Mouse (Mus musculus) C2C12 (cell line): ENCODE measurements around the gene Ifrd1. TPM values are rescaled to one million over a fixed set of nuclear protein-coding genes. Genes with fewer than 3 reads are reported as not detected.

Experiments used
- H3K27me3 ChIP-seq: one replicate; pipeline ENCODE4 v1.6.1; 2011; ENCODE audit not compliant: control insufficient read depth, insufficient read depth, insufficient read length
- H3K36me3 ChIP-seq: one replicate; pipeline ENCODE4 v1.6.1; 2011; ENCODE audit not compliant: control insufficient read depth, insufficient read depth
- H3K4me3 ChIP-seq: one replicate; pipeline ENCODE4 v1.5.1; 2011; ENCODE audit warnings: mild to moderate bottlenecking, control low read depth; ENCODE audit not compliant: poor library complexity, insufficient read depth, severe bottlenecking
- H3K79me2 ChIP-seq: one replicate; pipeline ENCODE4 v1.6.1; 2011; ENCODE audit not compliant: control insufficient read depth, insufficient read depth
- H3K79me3 ChIP-seq: one replicate; pipeline ENCODE4 v1.6.1; 2011; ENCODE audit warnings: low read depth, control low read depth
- H3ac ChIP-seq: one replicate; pipeline ENCODE3; 2011; ENCODE audit warnings: low read depth; ENCODE audit not compliant: control insufficient read depth, insufficient read length
- CEBPB ChIP-seq: IDR thresholded peaks from one replicate; pipeline ENCODE4 v1.6.1; 2011; ENCODE audit warnings: low read depth, mild to moderate bottlenecking, control low read depth, moderate library complexity
- CTCF ChIP-seq: IDR thresholded peaks from one replicate; pipeline ENCODE4 v1.5.1; 2011; ENCODE audit not compliant: control insufficient read depth, insufficient read depth, insufficient read length
- FOSL1 ChIP-seq: IDR thresholded peaks from one replicate; pipeline ENCODE4 v1.8.0; 2011; ENCODE audit warnings: mild to moderate bottlenecking, low read length; ENCODE audit not compliant: poor library complexity, insufficient read depth, severe bottlenecking
- MAX ChIP-seq: IDR thresholded peaks from one replicate; pipeline ENCODE4 v1.6.1; 2011; ENCODE audit warnings: mild to moderate bottlenecking, control low read depth
- MYOD1 ChIP-seq: IDR thresholded peaks from one replicate; pipeline ENCODE4 v1.6.1; 2011; ENCODE audit warnings: low read depth; ENCODE audit not compliant: control insufficient read depth, insufficient read length
- MYOG ChIP-seq: IDR thresholded peaks from one replicate; pipeline ENCODE4 v1.6.1; 2011; ENCODE audit not compliant: control insufficient read depth, insufficient read length; ENCODE audit errors: extremely low read depth
- USF1 ChIP-seq: IDR thresholded peaks from one replicate; pipeline ENCODE4 v1.6.1; 2011; ENCODE audit warnings: low read depth, mild to moderate bottlenecking, control low read depth, moderate library complexity
- polyA plus RNA-seq: library from polyadenylated mRNA; unstranded; fragments of >200 nt; fragmentation: generic; extraction: Trizol; gene quantifications from one replicate; pipeline ENCODE4 v1.2.1, GENCODE M21; 2012; ENCODE audit warnings: missing spikeins

Ifrd1 gene
- polyA plus RNA-seq, 1 experiment = 166 TPM

DNA sequence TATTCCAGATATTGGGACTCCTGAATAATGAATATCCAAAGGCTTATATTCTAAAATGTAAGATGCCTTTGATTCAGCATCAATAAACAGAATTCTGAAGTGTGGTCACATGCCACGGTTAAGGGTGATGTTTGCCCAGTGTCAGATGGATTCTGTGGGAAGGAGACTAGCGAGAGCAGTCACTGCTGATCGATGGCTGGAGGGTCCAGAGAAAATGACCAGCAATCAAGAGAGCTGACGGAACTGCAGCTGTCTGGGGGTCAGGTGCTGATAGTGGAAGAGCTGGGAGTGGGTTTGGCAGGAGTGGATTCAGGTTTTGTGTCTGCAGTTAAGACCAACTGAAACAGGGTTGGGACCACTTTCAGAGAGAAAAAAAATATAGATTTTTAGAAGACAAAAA, 5.1 kb downstream of the Ifrd1 start:
- TF ChIP-seq MAX = no peak
- Histone ChIP-seq H3K27me3 (no peaks in the 10 kb centered on the region), H3K36me3 (no peaks in the 10 kb centered on the region), H3K79me2 (no peaks in the 10 kb centered on the region), H3K79me3 (no peaks in the 10 kb centered on the region), H3K4me3 (no peak overlapping the region), H3ac (no peak overlapping the region)

DNA sequence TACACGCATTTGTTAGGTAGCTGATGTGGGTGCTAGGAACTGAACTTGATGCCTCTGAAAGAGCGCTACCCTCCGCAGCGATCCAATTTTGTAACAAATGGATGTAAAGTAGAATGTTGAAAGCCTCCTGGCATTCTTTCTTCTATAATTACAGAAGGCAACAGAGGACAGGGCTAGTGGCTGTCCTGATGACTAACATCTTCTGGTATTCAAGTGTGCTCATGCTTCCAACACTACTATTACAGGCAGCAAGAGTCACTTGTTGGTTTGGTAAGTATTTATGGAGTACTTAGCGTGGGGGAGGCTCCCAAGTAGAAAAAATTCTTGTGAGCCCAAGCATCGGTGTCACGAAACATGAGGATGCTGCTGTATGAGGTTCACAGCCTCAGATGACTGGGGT, 9.1 kb downstream of the Ifrd1 start:
- TF ChIP-seq MYOD1 (peak; percentile 27), CEBPB (peak; percentile 47), MYOG (no peak), CTCF (no peak), FOSL1 (peak; percentile 71), MAX (peak; percentile 62)

DNA sequence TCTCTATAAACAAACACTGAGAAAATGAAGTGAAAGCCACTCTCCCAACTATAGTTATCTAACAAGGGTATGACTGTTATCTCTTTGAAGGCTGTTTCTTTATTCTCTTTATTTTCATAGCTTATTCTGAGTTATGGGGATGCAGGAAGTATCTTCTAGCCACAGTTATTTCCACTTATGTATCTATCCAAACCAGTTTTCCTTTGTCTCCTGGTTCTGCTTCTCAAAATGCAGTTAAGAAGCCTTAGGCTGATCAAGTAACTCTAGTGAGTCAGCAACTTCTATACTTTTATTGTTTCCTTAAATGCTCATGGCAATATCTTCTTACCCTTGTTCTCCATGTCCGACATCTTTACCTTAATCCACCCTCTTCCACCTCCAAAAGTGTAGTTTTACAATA, 16.1 kb downstream of the Ifrd1 start:
- Histone ChIP-seq H3K79me2 (no peaks in the 10 kb centered on the region), H3K27me3 (no peaks in the 10 kb centered on the region), H3ac (no peak overlapping the region), H3K4me3 (no peak overlapping the region), H3K79me3 (no peaks in the 10 kb centered on the region), H3K36me3 (no peaks in the 10 kb centered on the region)
- TF ChIP-seq FOSL1 = no peak
- TF ChIP-seq MYOG = no peak
- no peak for TF ChIP-seq CTCF
- no peak for TF ChIP-seq USF1
- no peak for TF ChIP-seq MAX
- no peak for TF ChIP-seq MYOD1
- TF ChIP-seq CEBPB = no peak

More for the DNA sequence above, 9.1 kb downstream of the Ifrd1 start:
- Histone ChIP-seq H3K79me2 (no peaks in the 10 kb centered on the region), H3K79me3 (no peaks in the 10 kb centered on the region), H3K4me3 (no peak overlapping the region), H3K36me3 (no peaks in the 10 kb centered on the region), H3ac (no peak overlapping the region), H3K27me3 (no peaks in the 10 kb centered on the region)

DNA sequence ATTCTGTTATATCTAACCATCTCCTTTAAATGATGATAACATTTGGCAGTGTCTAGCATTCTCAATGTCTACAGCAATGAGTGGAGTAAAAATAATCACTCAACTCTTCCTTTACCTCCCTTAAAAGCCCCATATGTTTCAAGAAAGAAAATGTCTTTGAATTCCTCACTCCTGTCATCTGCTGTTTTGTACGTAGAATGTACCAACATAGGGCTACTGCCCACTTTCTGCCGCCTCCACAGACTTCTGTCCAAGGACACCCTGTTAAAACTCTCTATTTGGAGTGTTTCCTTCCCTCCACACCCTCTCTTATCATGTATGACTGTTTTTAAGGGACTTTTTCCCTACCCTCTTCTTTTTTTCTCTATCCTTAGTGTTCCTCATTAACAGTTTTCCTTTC, 16.7 kb downstream of the Ifrd1 start:
- no peaks in the 10 kb centered on the region for H3K79me2 ChIP-seq
- no peak overlapping the region for H3K4me3 ChIP-seq
- no peaks in the 10 kb centered on the region for H3K27me3 ChIP-seq
- H3K79me3 ChIP-seq = no peaks in the 10 kb centered on the region
- no peak overlapping the region for H3ac ChIP-seq
- TF ChIP-seq MYOD1 = no peak
- TF ChIP-seq MAX = no peak
- TF ChIP-seq FOSL1 = no peak
- no peak for TF ChIP-seq CTCF
- no peak for TF ChIP-seq USF1
- TF ChIP-seq CEBPB = no peak
- no peak for TF ChIP-seq MYOG
- H3K36me3 ChIP-seq = no peaks in the 10 kb centered on the region

DNA sequence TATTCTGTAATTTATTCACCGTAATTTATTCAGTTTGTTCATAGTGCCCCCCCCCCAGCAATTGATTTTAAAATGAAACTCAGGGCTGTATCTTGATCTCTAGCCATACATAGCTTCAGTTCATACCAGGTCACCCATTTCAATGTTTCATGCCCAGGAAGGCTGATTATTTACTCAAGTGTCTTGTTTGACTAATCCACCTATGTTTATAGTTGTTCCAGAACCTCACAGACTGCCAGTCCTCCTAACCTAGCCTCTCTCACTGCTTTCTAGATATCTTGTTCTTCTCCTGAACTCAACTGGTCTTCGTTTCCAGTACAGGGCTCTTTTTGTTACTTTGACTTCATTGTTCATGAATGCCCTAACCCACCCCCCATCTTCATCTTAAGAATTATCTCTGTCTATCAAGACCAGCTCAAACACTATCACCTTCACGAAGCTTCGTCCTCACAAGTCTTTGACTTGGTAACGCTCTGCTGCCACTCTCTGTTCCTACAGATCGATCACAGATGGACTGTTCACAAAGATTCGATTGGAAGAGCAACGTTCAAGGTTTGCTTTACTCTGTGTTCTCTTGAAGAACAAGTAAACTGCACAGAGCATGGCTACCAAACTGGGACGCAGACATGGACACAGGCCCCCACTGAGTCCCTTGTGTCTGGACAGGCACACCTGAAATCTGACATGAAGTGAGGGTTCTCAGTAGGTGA, 24.0 kb downstream of the Ifrd1 start:
- no peak overlapping the region for H3ac ChIP-seq
- peaks cover 31% of the 10 kb centered on the region for H3K79me3 ChIP-seq
- TF ChIP-seq MYOG (no peak), CEBPB (no peak), FOSL1 (no peak), MYOD1 (no peak), MAX (no peak), CTCF (no peak), USF1 (no peak)
- no peaks in the 10 kb centered on the region for H3K27me3 ChIP-seq
- no peak overlapping the region for H3K4me3 ChIP-seq
- H3K36me3 ChIP-seq = peaks cover 20% of the 10 kb centered on the region
- peaks cover 36% of the 10 kb centered on the region for H3K79me2 ChIP-seq

DNA sequence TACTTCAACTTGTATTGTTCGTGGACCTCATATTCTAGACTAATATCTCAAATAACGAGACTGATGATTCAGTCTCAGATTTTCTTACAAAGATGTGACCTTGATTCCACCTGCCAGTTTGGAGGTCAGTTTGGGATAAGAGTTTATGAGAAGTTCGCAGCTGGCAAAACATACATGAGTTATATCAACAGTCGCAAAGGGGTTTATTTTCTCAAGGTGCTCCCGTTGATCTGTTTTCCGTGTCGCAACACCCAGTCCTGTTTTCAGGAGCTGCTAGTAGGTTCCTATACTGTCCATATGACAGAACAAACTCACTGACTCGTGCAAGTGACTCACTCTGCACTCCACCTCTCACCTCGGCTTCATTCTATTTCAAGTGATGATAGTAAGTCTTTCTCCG, 24.6 kb downstream of the Ifrd1 start:
- no peaks in the 10 kb centered on the region for H3K27me3 ChIP-seq
- TF ChIP-seq CEBPB (peak; percentile 66), CTCF (no peak), MYOD1 (peak; percentile 28)
- H3ac ChIP-seq = no peak overlapping the region
- H3K4me3 ChIP-seq = no peak overlapping the region
- peaks cover 23% of the 10 kb centered on the region for H3K36me3 ChIP-seq
- H3K79me2 ChIP-seq = peaks cover 42% of the 10 kb centered on the region
- H3K79me3 ChIP-seq = peaks cover 38% of the 10 kb centered on the region
